Mouse (Mus musculus) B cell, adult 62 days (primary cell): ENCODE results near the gene Rela. TPM values are rescaled to one million over a fixed set of nuclear protein-coding genes. Genes with fewer than 3 reads are reported as not detected.

Experiments used
- total RNA-seq: library from RNA; stranded (reverse); gene quantifications from 4 replicates; pipeline ENCODE4 v1.2.4, GENCODE M21; 2023

The Rela gene
- 140 to 161 TPM (median 148 TPM) in 4 replicates for total RNA-seq

DNA sequence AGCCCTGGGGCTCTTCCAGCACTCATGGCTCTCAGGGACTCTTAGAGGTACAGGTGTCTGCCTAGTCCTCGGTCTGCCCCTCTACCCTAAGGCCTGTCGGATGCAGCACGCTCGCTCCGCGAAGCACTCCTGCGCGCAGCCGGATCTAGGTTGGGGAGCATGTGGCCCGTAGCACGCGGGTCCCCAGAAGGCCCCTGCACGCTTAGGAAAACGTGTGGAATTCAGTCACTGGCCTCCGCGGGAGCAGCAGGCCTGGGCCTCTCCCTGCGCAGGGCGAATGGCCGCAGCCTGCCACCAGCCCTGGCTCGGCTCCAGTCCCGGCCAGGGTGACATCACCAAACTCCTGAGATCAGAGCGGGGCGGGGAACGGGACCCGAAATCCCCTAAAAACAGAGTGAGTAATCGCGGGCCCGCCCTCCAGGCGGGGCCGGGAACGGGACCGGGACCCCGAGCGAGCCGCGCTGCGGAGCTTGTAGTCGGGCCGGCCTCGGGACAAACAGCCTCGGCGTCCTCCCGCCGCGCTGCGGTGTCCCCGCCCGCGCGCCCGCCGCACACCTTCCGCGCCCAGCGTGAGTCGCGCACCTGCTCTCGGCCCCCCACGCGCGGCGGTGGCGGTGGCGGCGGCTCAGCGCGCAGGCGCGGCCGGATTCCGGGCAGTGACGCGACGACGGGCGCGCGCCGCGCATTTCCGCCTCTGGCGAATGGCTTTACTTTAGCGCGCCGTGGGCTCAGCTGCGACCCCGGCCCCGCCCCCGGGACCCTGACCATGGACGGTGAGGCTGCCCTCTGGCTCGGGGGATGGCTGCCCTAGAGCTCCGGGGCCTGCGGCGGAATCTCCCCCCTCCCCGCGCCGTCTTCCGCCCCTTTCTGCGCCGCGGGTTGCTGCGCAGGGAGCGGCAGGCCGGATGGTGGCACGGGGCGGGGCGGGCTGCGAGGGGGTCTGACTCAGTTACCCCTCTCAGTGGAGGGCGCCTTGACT is at the start of gene Rela:
Gene Rela, plus strand, starts transcription at position 415 of the 979 bp plus-strand sequence.

DNA sequence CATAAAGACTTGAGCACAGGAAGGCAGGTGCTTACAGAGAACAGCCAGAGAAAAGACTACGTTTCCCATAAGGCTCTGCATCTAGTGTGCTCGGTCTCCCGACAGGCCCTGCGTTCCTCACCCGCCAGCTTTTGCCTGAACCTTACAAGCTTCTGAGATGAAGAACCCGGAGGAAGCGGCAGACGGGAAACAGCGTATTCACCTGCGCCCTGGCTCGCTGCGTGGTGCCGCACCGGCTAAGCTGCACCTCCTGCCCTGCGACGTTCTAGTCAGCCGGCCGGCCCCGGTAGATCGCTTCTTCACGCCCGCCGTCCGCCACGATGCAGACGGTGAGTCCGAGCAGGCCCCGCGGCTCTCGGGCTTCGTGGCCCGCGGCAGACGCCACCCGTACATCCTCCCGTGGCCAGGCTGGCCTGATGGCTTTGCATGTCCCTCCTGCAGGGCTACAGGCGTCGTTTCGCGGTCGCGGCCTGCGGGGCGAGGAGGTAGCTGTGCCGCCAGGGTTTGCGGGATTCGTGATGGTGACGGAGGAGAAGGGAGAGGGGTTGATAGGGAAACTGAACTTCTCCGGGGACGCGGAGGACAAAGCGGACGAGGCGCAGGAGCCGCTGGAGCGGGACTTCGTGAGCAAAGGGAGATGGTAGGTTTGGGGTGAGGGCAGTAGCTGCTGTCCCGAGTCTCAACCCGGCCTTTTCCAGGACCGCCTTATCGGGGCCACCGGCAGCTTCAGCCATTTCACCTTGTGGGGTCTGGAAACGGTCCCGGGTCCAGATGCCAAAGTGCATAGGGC is 35.3 kb upstream of the Rela start, which contains the start of gene Rnaseh2c:
Gene Rnaseh2c, plus strand, starts transcription at position 122 of the 790 bp plus-strand sequence.

DNA sequence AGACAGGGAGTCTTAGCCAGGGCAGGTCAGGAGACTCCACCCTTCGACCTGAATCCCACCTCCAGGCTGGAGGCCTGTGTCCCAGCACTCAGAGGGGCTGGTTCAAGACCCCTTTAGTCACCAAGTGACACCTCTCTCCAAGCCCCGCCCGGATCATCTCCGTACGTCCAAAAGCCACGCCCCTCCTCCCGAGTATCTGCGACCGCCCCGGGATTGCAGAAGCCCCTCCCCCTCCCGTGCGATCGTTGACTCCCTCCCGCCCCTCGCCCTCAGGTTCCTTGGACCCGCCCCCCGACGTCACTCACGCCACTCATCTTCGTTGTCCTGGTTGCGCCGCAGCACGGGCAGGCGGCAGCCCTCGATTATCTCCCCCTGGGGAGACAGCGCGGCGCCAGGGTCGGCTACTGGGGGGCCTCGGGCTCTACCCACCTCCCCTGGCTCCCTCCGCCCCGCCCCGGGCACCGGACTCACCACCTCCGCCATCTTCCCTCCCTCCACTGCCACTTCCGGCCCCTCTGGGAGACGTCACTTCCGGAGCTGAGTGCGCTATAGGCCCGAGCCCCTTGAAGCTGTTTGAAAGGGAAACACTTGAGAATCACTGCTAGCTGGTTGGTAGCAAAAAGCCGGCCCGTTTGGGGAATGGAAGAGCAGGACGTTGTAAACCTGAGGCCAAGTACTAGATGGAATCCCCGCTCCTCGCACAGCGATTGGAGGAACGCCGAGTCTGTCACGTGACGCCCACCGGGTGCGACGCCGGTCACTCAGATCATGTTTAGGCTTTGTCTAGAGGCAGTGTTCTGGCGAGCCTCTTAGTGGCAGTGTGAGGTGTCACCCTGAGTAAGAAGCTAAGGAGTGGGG is 27.5 kb upstream of the Rela start, which contains the start of gene Kat5:
Gene Kat5, minus strand, starts transcription at position 691 of the 858 bp plus-strand sequence.

DNA sequence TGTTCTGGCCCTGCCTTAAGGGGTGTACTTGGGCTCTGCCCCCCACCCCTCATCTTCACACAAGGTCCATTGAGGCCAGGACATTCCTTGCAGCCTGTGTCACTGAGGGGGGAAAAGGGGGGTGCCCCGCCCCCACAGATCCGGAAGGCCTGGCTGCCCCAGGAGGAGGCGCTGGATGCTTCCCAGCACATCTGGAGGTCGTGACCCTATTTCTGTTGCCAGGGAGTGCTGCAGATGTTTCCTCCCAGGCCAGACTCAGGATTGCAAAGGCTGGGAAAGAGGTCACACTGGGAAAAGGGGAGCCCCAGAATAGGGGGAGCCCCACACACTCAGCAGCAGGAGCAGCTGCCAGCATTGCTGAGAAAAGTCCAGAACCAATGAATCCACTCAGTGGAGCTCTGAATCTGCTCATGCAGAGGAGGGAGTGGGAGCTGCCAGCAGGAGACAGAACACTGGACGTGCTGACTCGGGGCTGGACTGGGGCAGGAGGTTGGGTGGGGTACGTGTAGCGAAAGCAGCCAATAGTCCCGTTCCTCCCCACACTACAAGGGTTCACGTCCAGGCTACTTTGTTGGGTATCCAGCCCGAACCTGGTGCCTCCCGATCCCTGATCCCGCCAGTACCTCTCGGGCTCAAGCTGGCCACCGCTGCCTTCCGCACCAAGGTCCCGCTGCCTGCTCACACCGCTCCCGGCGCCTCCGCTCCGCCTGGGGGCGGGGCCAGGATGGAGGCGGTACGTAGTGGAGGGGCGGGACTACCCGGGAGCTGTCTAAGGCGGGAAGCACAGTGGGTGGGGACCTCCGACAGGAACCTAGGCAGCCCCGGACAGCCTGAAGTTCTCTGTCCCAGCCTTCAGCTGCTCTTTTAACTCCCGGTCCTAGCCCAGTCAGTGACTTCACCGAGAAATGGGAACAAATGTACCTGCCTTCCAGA is 26.0 kb downstream of the Rela start, which contains the start of gene Sipa1:
Gene Sipa1, minus strand, starts transcription at position 727 of the 933 bp plus-strand sequence.

DNA sequence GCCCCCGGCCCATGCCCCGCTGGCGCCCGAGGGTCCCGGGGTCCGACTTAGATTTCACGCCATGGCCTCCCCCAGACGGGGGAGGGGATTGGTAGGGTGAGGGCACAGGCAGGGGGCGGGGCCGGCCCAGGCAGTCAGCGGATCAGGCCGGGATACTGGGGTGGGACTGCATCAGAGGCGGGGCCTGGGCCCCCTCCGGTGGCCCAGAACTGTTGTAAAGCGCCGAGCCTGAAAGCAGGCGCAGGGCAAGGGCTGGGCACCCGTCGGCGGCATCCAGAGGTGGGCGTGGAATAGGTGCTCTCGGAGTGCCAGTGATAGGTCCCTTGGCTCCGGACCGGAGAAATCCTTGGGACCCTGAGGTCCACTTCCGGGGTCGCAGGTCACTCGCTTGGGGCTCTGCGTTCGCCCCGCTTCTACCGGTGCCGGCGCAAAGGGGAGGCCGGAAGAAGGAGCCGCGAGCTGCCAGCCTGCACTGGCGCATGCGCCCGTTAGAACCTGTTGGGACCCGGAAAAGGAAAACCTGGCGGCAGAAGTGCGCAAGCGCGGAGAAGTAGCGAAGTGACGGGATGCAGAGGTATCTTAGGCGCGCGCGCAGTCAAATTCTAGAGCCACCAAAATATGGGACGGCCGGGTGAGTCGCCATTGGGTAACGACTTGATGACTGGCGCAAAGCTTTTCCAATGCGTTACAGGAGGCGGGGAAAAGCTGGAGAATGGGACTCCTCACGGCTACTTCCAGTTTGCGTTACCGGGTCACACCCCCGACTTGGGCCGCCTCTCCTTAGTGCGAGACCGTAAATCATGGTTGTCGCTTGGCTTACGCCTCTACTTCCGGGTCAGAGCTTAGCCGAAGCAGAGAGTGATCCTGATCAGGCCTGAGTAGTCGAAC is 51.2 kb downstream of the Rela start, which contains the start of the genes Map3k11 and Pcnx3:
Gene Map3k11, plus strand, starts transcription at position 543 of the 888 bp plus-strand sequence.
Gene Pcnx3, minus strand, starts transcription at position 709 of the 888 bp plus-strand sequence.

Other genes starting within 250 kb of the Rela start
- gene Sart1, start 248.8 kb upstream of the Rela start, total RNA-seq = 164 to 192 TPM (median 190 TPM) in 4 replicates
- not detected in 4 replicates for gene Tsga10ip, start 235.0 kb upstream of the Rela start, total RNA-seq
- 152 to 183 TPM (median 166 TPM) in 4 replicates for gene Drap1, start 212.5 kb upstream of the Rela start, total RNA-seq
- gene AI837181, start 212.3 kb upstream of the Rela start, total RNA-seq = 48.5 to 56.8 TPM (median 51.1 TPM) in 4 replicates
- gene Fosl1, start 189.9 kb upstream of the Rela start, total RNA-seq = 0.41 to 2.4 TPM (median 1.2 TPM) in 4 replicates
- gene Ccdc85b, start 179.6 kb upstream of the Rela start, total RNA-seq = 2.5 to 3.4 TPM (median 2.8 TPM) in 4 replicates
- gene Fibp, start 176.9 kb upstream of the Rela start, total RNA-seq = 71.4 to 110 TPM (median 105 TPM) in 4 replicates
- 0.92 to 2.5 TPM (median 1.4 TPM) in 4 replicates for gene Ctsw, start 169.0 kb upstream of the Rela start, total RNA-seq
- gene Efemp2, start 163.5 kb upstream of the Rela start, total RNA-seq = not detected in 4 replicates
- 29.5 to 38.4 TPM (median 36.3 TPM) in 4 replicates for gene Mus81, start 149.1 kb upstream of the Rela start, total RNA-seq
- gene Cfl1, start 147.0 kb upstream of the Rela start, total RNA-seq = 1,244 to 1,311 TPM (median 1,302 TPM) in 4 replicates
- 1.6 to 3.8 TPM (median 2.1 TPM) in 4 replicates for gene 1700020D05Rik, start 133.7 kb upstream of the Rela start, total RNA-seq
- gene Snx32, start 126.9 kb upstream of the Rela start, total RNA-seq = 9.1 to 11.3 TPM (median 9.6 TPM) in 4 replicates
- gene Ovol1, start 76.8 kb upstream of the Rela start, total RNA-seq = not detected in 4 replicates
- 15.4 to 17.9 TPM (median 15.7 TPM) in 4 replicates for gene Ap5b1, start 69.5 kb upstream of the Rela start, total RNA-seq
- 75.8 to 104 TPM (median 94.4 TPM) in 4 replicates for gene Rnaseh2c, start 35.6 kb upstream of the Rela start, total RNA-seq
- gene Kat5, start 27.2 kb upstream of the Rela start, total RNA-seq = 102 to 119 TPM (median 114 TPM) in 4 replicates
- gene Sipa1, start 26.2 kb downstream of the Rela start, total RNA-seq = 565 to 597 TPM (median 588 TPM) in 4 replicates
- gene Map3k11, start 51.3 kb downstream of the Rela start, total RNA-seq = 55.2 to 63.2 TPM (median 57.8 TPM) in 4 replicates
- 193 to 226 TPM (median 206 TPM) in 4 replicates for gene Pcnx3, start 51.4 kb downstream of the Rela start, total RNA-seq
- not detected in 4 replicates for gene Kcnk7, start 66.9 kb downstream of the Rela start, total RNA-seq
- 50.4 to 54.6 TPM (median 51.6 TPM) in 4 replicates for gene Ehbp1l1, start 88.8 kb downstream of the Rela start, total RNA-seq
- 18.2 to 22.6 TPM (median 21.3 TPM) in 4 replicates for gene Fam89b, start 92.2 kb downstream of the Rela start, total RNA-seq
- gene Ltbp3, start 103.4 kb downstream of the Rela start, total RNA-seq = not detected in 4 replicates
- 78.0 to 85.4 TPM (median 79.7 TPM) in 4 replicates for gene Scyl1, start 133.9 kb downstream of the Rela start, total RNA-seq
- gene Frmd8, start 237.8 kb downstream of the Rela start, total RNA-seq = 33.0 to 43.6 TPM (median 39.5 TPM) in 4 replicates
- gene Slc25a45, start 240.3 kb downstream of the Rela start, total RNA-seq = 17.1 to 24.8 TPM (median 22.9 TPM) in 4 replicates